Mouse (Mus musculus): ENCODE results near the gene Olfr458. TPM values are rescaled to one million over a fixed set of nuclear protein-coding genes. Genes with fewer than 3 reads are reported as not detected.
"Not testable (repeated sequence)": the region's sequence is repeated elsewhere in the genome, so short reads cannot be mapped to it uniquely, and the experiment has no call there.

Olfr458 gene
- not detected for total RNA-seq (2021)

GRCm38 (mm10) chr6:42465096-42465495, at the start of gene Olfr458:
Gene Olfr458, minus strand, starts transcription at chr6:42465196.
- no peak for DNase-seq
- intact Hi-C loops (cut with DNase I): no loop called here

GRCm38 (mm10) chr6:42513461-42513860, 48.5 kb upstream of the Olfr458 start:
- intact Hi-C loops (cut with DNase I): no loop called here

GRCm38 (mm10) chr6:42509311-42509710, 44.3 kb upstream of the Olfr458 start:
- DNase-seq: no peak
- intact Hi-C loops (cut with DNase I): no loop called here

More at GRCm38 (mm10) chr6:42513461-42513860, 48.5 kb upstream of the Olfr458 start:
- DNase-seq: no peak

DNA sequence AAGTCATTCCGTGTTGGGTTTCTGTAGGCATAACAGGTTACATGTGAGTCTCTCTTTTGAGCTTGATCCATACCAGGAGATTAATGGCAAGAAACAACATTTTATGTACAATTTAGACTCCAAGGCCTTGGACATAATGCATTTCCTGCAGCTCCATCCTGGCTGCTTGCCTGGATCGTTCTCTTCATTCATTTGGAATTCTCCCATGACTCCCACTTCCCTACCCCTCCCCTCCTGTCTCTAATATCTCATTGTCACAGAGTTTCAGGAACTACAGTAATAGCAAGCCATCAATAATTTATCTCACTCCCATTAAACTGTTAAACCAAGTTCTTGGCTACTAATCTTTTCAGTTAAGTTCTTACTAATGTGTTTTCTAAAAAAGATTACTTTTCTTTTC, 38.5 kb upstream of the Olfr458 start:
- peak; percentile 31 to 34 for DNase-seq
- intact Hi-C loops (cut with DNase I): no loop called here

DNA sequence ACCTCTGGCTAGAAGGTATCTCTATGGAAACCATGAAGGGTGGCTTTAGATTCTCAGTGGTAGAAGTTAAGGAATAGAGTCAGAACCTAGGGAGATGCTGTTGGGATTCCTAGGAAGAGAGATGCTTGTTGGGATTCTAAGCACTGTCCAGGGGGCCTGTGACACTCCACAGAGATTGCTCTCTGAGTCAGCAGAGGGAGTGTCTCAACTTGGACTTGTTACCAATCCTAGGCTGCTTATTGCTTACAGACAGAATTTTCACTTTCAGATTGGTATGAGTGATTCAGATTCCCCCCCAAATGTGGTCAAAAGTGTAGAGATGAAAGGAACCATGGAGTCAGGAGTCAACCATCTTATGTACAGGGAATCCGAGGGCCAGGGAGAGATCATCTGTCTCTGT, 24.7 kb upstream of the Olfr458 start:
- intact Hi-C loops (cut with DNase I): no loop called here
- no peak for DNase-seq

- intact Hi-C loops (cut with DNase I): no loop called here
Observed at GRCm38 (mm10) chr6:42487114-42487513, 22.1 kb upstream of the Olfr458 start, which contains the start of gene Olfr456. Gene Olfr456, minus strand, starts transcription at chr6:42487214.

GRCm38 (mm10) chr6:42484633-42485032, 19.6 kb upstream of the Olfr458 start:
- DNase-seq: no peak
- intact Hi-C loops (cut with DNase I): no loop called here

More at GRCm38 (mm10) chr6:42487114-42487513, 22.1 kb upstream of the Olfr458 start, which contains the start of gene Olfr456:
- no peak for DNase-seq

- no peak for DNase-seq
- intact Hi-C loops (cut with DNase I): no loop called here
Observed at GRCm38 (mm10) chr6:42476235-42476634, 11.2 kb upstream of the Olfr458 start, which contains the start of gene Olfr457. Gene Olfr457, minus strand, starts transcription at chr6:42476335.

DNA sequence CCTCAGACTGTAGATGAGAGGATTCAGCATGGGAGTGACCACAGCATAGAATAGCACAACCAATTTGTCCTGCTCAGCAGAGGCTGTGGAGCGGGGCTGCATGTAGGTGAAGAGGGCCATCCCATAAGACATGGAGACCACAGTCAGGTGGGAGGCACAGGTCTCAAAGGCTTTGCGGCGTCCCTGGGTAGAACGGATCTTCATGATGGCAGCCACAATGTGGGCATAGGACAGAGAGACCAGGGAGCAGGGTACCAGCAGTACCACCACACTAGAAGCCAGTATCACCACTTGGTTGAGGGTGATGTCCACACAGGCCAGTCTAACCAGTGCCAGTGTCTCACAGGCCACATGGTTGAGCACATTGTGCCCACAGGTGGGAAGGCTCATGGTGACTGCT, 6.3 kb upstream of the Olfr458 start:
- intact Hi-C loops (cut with DNase I); DNase-seq: not testable (repeated sequence)

- intact Hi-C loops (cut with DNase I): no loop called here
- no peak for DNase-seq
Observed at GRCm38 (mm10) chr6:42470542-42470941, 5.5 kb upstream of the Olfr458 start.

- DNase-seq: no peak
- intact Hi-C loops (cut with DNase I): no loop called here
Observed at GRCm38 (mm10) chr6:42447381-42447780, 17.6 kb downstream of the Olfr458 start.

DNA sequence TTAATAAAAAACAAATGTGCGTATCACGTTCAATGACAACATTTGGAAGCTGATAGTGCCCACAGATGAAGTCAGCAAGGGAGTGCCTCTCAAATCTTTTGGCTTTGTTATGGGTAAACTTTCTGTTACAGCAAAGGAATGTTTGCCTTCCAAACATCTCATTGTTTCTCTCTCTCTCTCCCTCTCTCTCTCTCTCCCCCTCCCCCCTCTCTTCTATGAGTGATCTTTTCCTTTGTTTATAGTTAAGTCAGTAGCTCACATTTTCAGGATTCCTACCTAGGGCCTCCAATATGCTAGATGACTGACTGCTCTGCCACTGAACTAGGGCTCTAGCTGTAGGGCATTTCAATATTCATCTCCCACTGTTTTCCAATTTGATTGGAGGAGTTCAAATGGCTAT, 20.5 kb downstream of the Olfr458 start:
- intact Hi-C loops (cut with DNase I): no loop called here
- DNase-seq: no peak

DNA sequence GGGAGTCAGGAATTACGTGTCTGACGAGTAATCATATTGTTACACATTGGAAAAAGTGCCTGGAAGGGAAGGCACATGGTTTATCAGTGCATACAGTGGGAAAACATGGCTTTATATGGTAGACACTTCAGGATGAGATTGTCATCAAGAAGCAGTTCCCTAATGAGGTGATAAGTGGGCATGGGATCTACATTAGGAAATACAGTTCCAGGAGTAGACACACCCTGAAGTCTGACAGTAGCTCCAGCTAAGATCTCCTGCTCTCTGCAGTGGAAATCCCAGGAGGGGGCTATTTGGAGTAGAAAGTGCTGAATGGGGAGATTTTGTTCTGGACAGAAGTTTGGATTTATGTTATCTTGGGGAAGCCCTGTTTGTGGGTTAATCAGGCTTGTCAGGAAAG, 23.6 kb downstream of the Olfr458 start:
- no peak for DNase-seq
- intact Hi-C loops (cut with DNase I): no loop called here

DNA sequence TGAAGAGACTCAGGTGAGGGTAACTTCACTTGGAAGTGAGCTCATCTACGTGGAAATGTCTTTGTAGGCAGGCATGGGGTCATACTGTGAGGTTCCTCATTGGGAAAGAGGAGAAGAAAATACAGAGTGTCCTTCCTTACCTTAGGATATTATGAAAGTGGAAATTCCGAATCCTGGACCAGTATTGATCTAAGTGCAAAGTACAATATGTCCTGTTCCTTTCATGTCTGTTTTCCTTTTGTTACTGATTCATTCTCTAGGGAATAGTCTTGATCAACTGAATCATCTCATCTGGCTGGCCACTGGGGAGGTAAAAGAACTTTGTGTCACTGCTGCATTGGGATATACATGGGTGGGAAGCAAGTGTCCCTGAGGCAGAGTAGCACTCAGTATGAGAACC, 29.5 kb downstream of the Olfr458 start:
- DNase-seq: no peak
- intact Hi-C loops (cut with DNase I): no loop called here

- peak; percentile 9 to 12 for DNase-seq
- intact Hi-C loops (cut with DNase I): no loop called here
Observed at GRCm38 (mm10) chr6:42434446-42434845, 30.6 kb downstream of the Olfr458 start, which contains the start of gene Tas2r126. Gene Tas2r126, plus strand, starts transcription at chr6:42434535.

GRCm38 (mm10) chr6:42433554-42433953, 31.4 kb downstream of the Olfr458 start:
- peak; percentile 30 for DNase-seq
- intact Hi-C loops (cut with DNase I): no loop called here

DNA sequence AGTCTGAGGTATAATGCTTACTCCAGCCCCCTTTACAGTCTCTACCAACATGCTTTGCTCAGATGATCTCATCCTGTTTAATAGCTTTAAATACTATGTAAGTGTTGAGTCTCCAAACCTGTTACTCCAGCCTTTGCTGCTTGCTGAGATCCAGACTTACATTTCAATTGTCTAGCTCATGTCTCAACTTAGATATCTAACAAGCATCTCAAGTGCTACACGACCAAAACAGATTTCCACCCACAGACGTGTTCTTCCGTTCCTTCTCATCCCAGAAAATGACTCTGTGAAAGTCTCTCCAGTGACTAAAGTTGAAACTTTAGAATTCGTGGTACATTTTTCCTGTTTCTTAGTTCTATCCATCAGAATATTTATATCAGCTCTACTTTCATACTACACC, 38.7 kb downstream of the Olfr458 start:
- intact Hi-C loops (cut with DNase I): no loop called here
- no peak for DNase-seq

DNA sequence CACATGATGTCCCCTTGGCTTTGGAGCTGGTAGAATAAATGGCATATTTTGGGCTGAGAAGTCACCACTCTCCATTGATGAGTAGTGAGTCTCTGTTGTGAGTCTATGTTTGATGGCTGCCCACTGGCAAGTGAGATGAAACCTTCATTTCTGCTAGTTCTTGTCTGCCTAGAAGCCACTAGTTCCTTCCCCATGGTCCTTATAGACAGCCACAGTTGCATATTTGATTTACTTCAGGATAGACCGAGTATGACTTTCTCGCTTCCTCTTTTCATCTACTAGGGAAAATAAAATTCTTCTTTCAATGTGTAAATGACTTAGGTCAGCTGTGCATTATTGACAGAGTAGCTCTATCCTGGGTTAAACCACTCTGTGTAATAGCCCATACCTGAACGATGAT, 40.5 kb downstream of the Olfr458 start:
- intact Hi-C loops (cut with DNase I): no loop called here

GRCm38 (mm10) chr6:42421439-42421838, 43.6 kb downstream of the Olfr458 start:
- intact Hi-C loops (cut with DNase I): no loop called here
- DNase-seq: no peak

More for the DNA sequence above, 40.5 kb downstream of the Olfr458 start:
- no peak for DNase-seq

- DNase-seq: no peak
- intact Hi-C loops (cut with DNase I): no loop called here
Observed at GRCm38 (mm10) chr6:42419443-42419842, 45.6 kb downstream of the Olfr458 start.

All from heart, postnatal 10 days (tissue).